In the genomic region with DNA sequence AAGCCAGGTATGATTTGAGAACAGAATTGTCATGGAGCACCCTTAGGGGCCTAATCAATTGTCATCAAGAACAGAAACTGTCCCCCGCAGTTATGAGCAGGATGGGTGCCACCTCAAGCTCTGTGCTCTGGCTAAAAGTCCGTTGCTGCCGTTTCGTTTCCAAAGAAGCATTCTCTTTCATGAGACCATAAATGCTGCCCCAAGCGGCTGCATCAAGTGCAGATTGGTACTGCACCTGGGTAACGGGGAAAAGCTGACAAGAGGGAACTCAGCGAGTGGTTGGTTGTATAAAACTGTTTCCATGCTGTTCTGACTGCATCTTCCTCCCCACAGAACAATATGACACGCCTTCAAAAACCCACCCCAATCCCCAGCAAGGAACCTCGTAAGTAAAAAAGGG, we compare ENCODE assay signal across 24 mouse cellular contexts.
A peak's percentile ranks its signal among the peaks of the same experiment; 100 is the strongest.
DNase-seq lines count a peak whose midpoint lies in the region; TF ChIP-seq lines count a peak whose summit lies in the region.
"Had no signal": no experiment of that assay in that cellular context is flagged by ENCODE, and none has a peak within 500 bp of the region (broad histone marks: within the 10 kb centered on the region; RNA-seq: fewer than 3 reads in every experiment).

No protein-coding gene starts in this region.

- DNase-seq in gastrocnemius, adult 2 months = no peak
- DNase-seq in gastrocnemius, postnatal 14 days = no peak
- peak in 1 of 2 experiments; percentile 21 for DNase-seq in layer of hippocampus, adult 2 months (ENCODE audit: low spot score in 2 of 2)
- no peak for DNase-seq in layer of hippocampus, adult 8-10 months (ENCODE audit: low spot score in 2 of 2)
- peak; percentile 17 for DNase-seq in CH12.LX (ENCODE audit: extremely low read depth)
- peak; percentile 63 for DNase-seq in brain, adult 2 months (ENCODE audit: low read depth, low spot score)
- DNase-seq in kidney, postnatal 4 days = no peak
- DNase-seq: adrenal gland, adult 8-10 months; adrenal gland, postnatal 25 days; cerebellum, adult 2 months; cerebellum, adult 9-11 months; cerebellum, postnatal 25 days; embryo, embryonic 11 days; gastrocnemius, postnatal 36 days; heart, postnatal 10 days; heart, postnatal 36 days; kidney, adult 2 months had no signal

- TF ChIP-seq RAD21 in CH12.LX (IDR thresholded peaks at IDR 0.05; ENCODE audit: low read depth, low read length) = no peak

- H3K4me2 ChIP-seq in CH12.LX (ENCODE audit: insufficient read depth, low read depth, poor library complexity, severe bottlenecking) = no peak overlapping the region
- H3K4me2 ChIP-seq: embryonic facial prominence, embryonic 13.5 days; heart, embryonic 12.5 days; heart, embryonic 15.5 days; hindbrain, embryonic 15.5 days had no signal

- peak overlapping the region; percentile 40; the same call in 1 of the 2 replicates for H3K27ac ChIP-seq in gastrocnemius, adult 2 months
- H3K27ac ChIP-seq in layer of hippocampus, adult 2 months = no peak overlapping the region
- no peak overlapping the region for H3K27ac ChIP-seq in CH12.LX (ENCODE audit: insufficient read depth, low read depth)
- H3K27ac ChIP-seq: embryonic facial prominence, embryonic 10.5 days; embryonic facial prominence, embryonic 13.5 days; heart, embryonic 15.5 days; hindbrain, embryonic 10.5 days; hindbrain, embryonic 15.5 days had no signal

- H3K9me3 ChIP-seq in CH12.LX (replicated peaks; ENCODE audit: low read length) = no peaks in the 10 kb centered on the region
- H3K9me3 ChIP-seq: embryonic facial prominence, embryonic 10.5 days; embryonic facial prominence, embryonic 13.5 days; heart, embryonic 12.5 days; heart, embryonic 15.5 days; hindbrain, embryonic 10.5 days; hindbrain, embryonic 15.5 days had no signal

- no peak for TF ChIP-seq POLR2A in CH12.LX (IDR thresholded peaks at IDR 0.05; ENCODE audit: low read depth, low read length)

- TF ChIP-seq CTCF in gastrocnemius, adult 2 months (IDR thresholded peaks at IDR 0.05) = no peak
- TF ChIP-seq CTCF in layer of hippocampus, adult 2 months (conservative IDR thresholded peaks at IDR 0.05) = peak; percentile 59
- TF ChIP-seq CTCF in CH12.LX (conservative IDR thresholded peaks at IDR 0.05 in 1 of 2, IDR thresholded peaks at IDR 0.05 in 1 of 2; ENCODE audit: low read depth in 2 of 2, low read length in 2 of 2) = no peak

- peaks cover 8 to 22% of the 10 kb centered on the region in 2 experiments for H3K4me1 ChIP-seq in CH12.LX (ENCODE audit: control insufficient read depth in 1 of 2, insufficient read depth in 2 of 2)
- H3K4me1 ChIP-seq: embryonic facial prominence, embryonic 13.5 days; hindbrain, embryonic 15.5 days had no signal

- H3K4me3 ChIP-seq in gastrocnemius, adult 2 months = no peak overlapping the region
- no peak overlapping the region for H3K4me3 ChIP-seq in layer of hippocampus, adult 2 months
- no peak overlapping the region for H3K4me3 ChIP-seq in CH12.LX (replicated peaks in 1 of 3; ENCODE audit: low read depth in 2 of 3, low read length in 2 of 3, poor library complexity in 1 of 3)
- H3K4me3 ChIP-seq: embryonic facial prominence, embryonic 10.5 days; embryonic facial prominence, embryonic 13.5 days; erythroblast, embryonic 14.5 days; heart, embryonic 12.5 days; heart, embryonic 15.5 days; hindbrain, embryonic 10.5 days; hindbrain, embryonic 15.5 days had no signal

- in situ Hi-C loops in CH12.LX (cut with MboI; ENCODE audit: low pct_ligation_motif_present, low pct_unique_long_range_greater_than_20kb, low sequenced_read_pairs) = loop anchor here (25.0 kb wide), 1 partner anchor 481 kb away; no protein-coding TSS in a partner anchor

- dilution Hi-C loops in CH12.LX (cut with MboI; ENCODE audit: extremely low pct_ligation_motif_present, extremely low pct_unique_long_range_greater_than_20kb, low sequenced_read_pairs) = no loop called here

- TF ChIP-seq EP300 in CH12.LX (IDR thresholded peaks at IDR 0.05; ENCODE audit: low read length) = no peak

- no peaks in the 10 kb centered on the region for H3K27me3 ChIP-seq in CH12.LX (replicated peaks)
- H3K27me3 ChIP-seq: embryonic facial prominence, embryonic 13.5 days; heart, embryonic 12.5 days; heart, embryonic 15.5 days; hindbrain, embryonic 15.5 days had no signal

- intact Hi-C loops in gastrocnemius, adult 2 months (cut with DNase I) = loop anchor here (10.0 kb wide), 1 partner anchor 64 kb away; no protein-coding TSS in a partner anchor
- intact Hi-C loops in gastrocnemius, postnatal 14 days (cut with DNase I; ENCODE audit: low total_unique reads) = loop anchor here (5.0 kb wide), 1 partner anchor 76 kb away; no protein-coding TSS in a partner anchor

- no peak overlapping the region for H3K9ac ChIP-seq in CH12.LX (ENCODE audit: insufficient read depth, low read depth)
- H3K9ac ChIP-seq: embryonic facial prominence, embryonic 13.5 days; heart, embryonic 12.5 days; heart, embryonic 15.5 days; hindbrain, embryonic 15.5 days had no signal

- H3K79me2 ChIP-seq in CH12.LX (replicated peaks; ENCODE audit: control insufficient read depth, extremely low read depth, insufficient read depth, poor library complexity, severe bottlenecking) = peaks cover 48% of the 10 kb centered on the region

- H3K36me3 ChIP-seq in CH12.LX (replicated peaks in 1 of 2; ENCODE audit: control insufficient read depth in 1 of 2, insufficient read depth in 1 of 2, low read length in 1 of 2) = peaks cover 78 to 98% of the 10 kb centered on the region in 2 experiments
- H3K36me3 ChIP-seq: embryonic facial prominence, embryonic 10.5 days; embryonic facial prominence, embryonic 13.5 days; heart, embryonic 15.5 days; hindbrain, embryonic 10.5 days; hindbrain, embryonic 15.5 days had no signal

TF ChIP-seq in CH12.LX, 34 proteins besides CTCF, POLR2A, EP300 and RAD21:
- no peak for TF ChIP-seq MEF2A (IDR thresholded peaks at IDR 0.05; ENCODE audit: borderline replicate concordance, low read depth, low read length)
- TF ChIP-seq CHD1 (IDR thresholded peaks at IDR 0.05; ENCODE audit: low read depth, low read length) = no peak
- no peak for TF ChIP-seq SMC3 (IDR thresholded peaks at IDR 0.05; ENCODE audit: low read depth, low read length)
- no peak for TF ChIP-seq ZKSCAN1 (IDR thresholded peaks at IDR 0.05; ENCODE audit: borderline replicate concordance, low read depth, low read length)
- no peak for TF ChIP-seq USF1 (IDR thresholded peaks at IDR 0.05; ENCODE audit: low read depth, low read length)
- TF ChIP-seq PAX5 (IDR thresholded peaks at IDR 0.05; ENCODE audit: low read length) = no peak
- no peak for TF ChIP-seq ELF1 (IDR thresholded peaks at IDR 0.05; ENCODE audit: low read depth, low read length)
- TF ChIP-seq USF2 (conservative IDR thresholded peaks at IDR 0.05; ENCODE audit: low read depth, low read length) = no peak
- no peak for TF ChIP-seq JUND (conservative IDR thresholded peaks at IDR 0.05; ENCODE audit: low read depth, low read length)
- no peak for TF ChIP-seq MXI1 (IDR thresholded peaks at IDR 0.05; ENCODE audit: low read depth, low read length)
- TF ChIP-seq ZMIZ1 (IDR thresholded peaks at IDR 0.05; ENCODE audit: low read depth, low read length) = no peak
- TF ChIP-seq UBTF (IDR thresholded peaks at IDR 0.05; ENCODE audit: low read depth, low read length) = no peak

Comparison
In these comparisons a context has a peak if more than half of its experiments do, and no peak if none do; other contexts are left out.
1. DNase-seq: peak in CH12.LX (single experiment) and brain, adult 2 months (single experiment); none in gastrocnemius, adult 2 months (single experiment), gastrocnemius, postnatal 14 days (single experiment), layer of hippocampus, adult 8-10 months (0 of 2) and kidney, postnatal 4 days (0 of 2).